Mouse (Mus musculus) thymus, adult 2 months (tissue): ENCODE results near the gene Rpl18.

Source experiments
- CTCF ChIP-seq: fragments of 200-500 bp; IDR thresholded peaks from 2 replicates; pipeline ENCODE4 v1.5.1; 2012; ENCODE audit warnings: mild to moderate bottlenecking, control low read depth, low read length, moderate library complexity, borderline replicate concordance; ENCODE audit not compliant: control insufficient read depth, poor library complexity, insufficient read depth; ENCODE audit errors: extremely low read depth
- POLR2A ChIP-seq: fragments of 200-500 bp; IDR thresholded peaks from 2 replicates; pipeline ENCODE4 v1.6.1; 2012; ENCODE audit warnings: mild to moderate bottlenecking, low read length, control low read depth, moderate library complexity; ENCODE audit not compliant: control insufficient read depth, poor library complexity, insufficient read depth; ENCODE audit errors: extremely low read depth

GRCm38 (mm10) chr7:45689099-45689498 is 26.2 kb upstream of the Rpl18 start:
- TF ChIP-seq POLR2A: no peak
- no peak for TF ChIP-seq CTCF
